Mouse (Mus musculus) forebrain, embryonic 10.5 days (tissue): ENCODE data around the gene Iqgap1. TPM values are rescaled to one million over a fixed set of nuclear protein-coding genes. Genes with fewer than 3 reads are reported as not detected.

Source experiments
- DNase-seq: peaks from one replicate; pipeline ENCODE4 v3.0.0-alpha.2; 2017; ENCODE audit warnings: low spot score; ENCODE audit errors: extremely low spot score
- H3K27ac ChIP-seq: fragments of 300-500 bp; sonication (generic); 2 replicates; pipeline ENCODE4 v1.5.1; 2016; ENCODE audit warnings: mild to moderate bottlenecking
- H3K27me3 ChIP-seq: fragments of 300-500 bp; sonication (generic); 2 replicates; pipeline ENCODE4 v1.6.1; 2016; ENCODE audit warnings: mild to moderate bottlenecking; ENCODE audit not compliant: poor library complexity, severe bottlenecking
- H3K36me3 ChIP-seq: fragments of 300-500 bp; sonication (generic); replicated peaks from 2 replicates; pipeline ENCODE4 v1.6.1; 2016; ENCODE audit warnings: mild to moderate bottlenecking, moderate library complexity
- H3K4me1 ChIP-seq: fragments of 300-500 bp; sonication (generic); 2 replicates; pipeline ENCODE4 v1.6.1; 2016
- H3K4me3 ChIP-seq: fragments of 300-500 bp; sonication (generic); 2 replicates; pipeline ENCODE4 v1.5.1; 2016; ENCODE audit warnings: mild to moderate bottlenecking, moderate library complexity
- H3K9me3 ChIP-seq: fragments of 300-500 bp; sonication (generic); 2 replicates; pipeline ENCODE4 v1.6.1; 2016; ENCODE audit warnings: mild to moderate bottlenecking, moderate library complexity
- WGBS: fragments of 180-500 bp; shearing (Covaris S2); methylation state at CpG from one replicate; pipeline ENCODE4 v1.1.7; 2016; 5-methylcytosine and 5-hydroxymethylcytosine counted together
- polyA plus RNA-seq: library from polyadenylated mRNA; unstranded; fragments of >200 nt; fragmentation: Nextera tagmentation; extraction: Ambion mirVana; gene quantifications from 2 replicates; pipeline ENCODE4 v1.2.1, GENCODE M21; 2016

Gene Iqgap1
- polyA plus RNA-seq, 1 experiment from 2014 or later: 29.1 TPM

- Histone ChIP-seq H3K4me3 (no peak overlapping the region), H3K4me1 (peaks cover 16% of the 10 kb centered on the region), H3K36me3 (peaks cover 5% of the 10 kb centered on the region), H3K9me3 (peaks cover under 1% of the 10 kb centered on the region; the same call in 1 of the 2 replicates), H3K27me3 (no peaks in the 10 kb centered on the region), H3K27ac (no peak overlapping the region)
- no peak for DNase-seq
- WGBS: 91% methylated on average over 7 of the region's 7 CpGs
Observed at GRCm38 (mm10) chr7:80788002-80788401, 37.8 kb downstream of the Iqgap1 start.

- H3K9me3 ChIP-seq: no peaks in the 10 kb centered on the region
Observed at GRCm38 (mm10) chr7:80786746-80787145, 39.0 kb downstream of the Iqgap1 start.

GRCm38 (mm10) chr7:80783841-80784240 is 41.9 kb downstream of the Iqgap1 start:
- Histone ChIP-seq H3K9me3 (no peaks in the 10 kb centered on the region), H3K4me1 (peaks cover 31% of the 10 kb centered on the region), H3K27me3 (no peaks in the 10 kb centered on the region), H3K4me3 (no peak overlapping the region), H3K27ac (no peak overlapping the region), H3K36me3 (no peaks in the 10 kb centered on the region)
- WGBS: 89% methylated on average over 5 of the region's 5 CpGs
- no peak for DNase-seq

More at GRCm38 (mm10) chr7:80786746-80787145, 39.0 kb downstream of the Iqgap1 start:
- no peaks in the 10 kb centered on the region for H3K36me3 ChIP-seq
- 83% methylated on average over 6 of the region's 6 CpGs for WGBS
- DNase-seq: no peak
- H3K4me3 ChIP-seq: no peak overlapping the region
- H3K27ac ChIP-seq: no peak overlapping the region
- H3K27me3 ChIP-seq: no peaks in the 10 kb centered on the region
- peaks cover 24% of the 10 kb centered on the region for H3K4me1 ChIP-seq

GRCm38 (mm10) chr7:80782155-80783109 is 43.3 kb downstream of the Iqgap1 start:
- H3K36me3 ChIP-seq: no peaks in the 10 kb centered on the region
- H3K27ac ChIP-seq: no peak overlapping the region
- no peaks in the 10 kb centered on the region for H3K9me3 ChIP-seq
- no peak for DNase-seq
- peaks cover 31% of the 10 kb centered on the region for H3K4me1 ChIP-seq
- 85% methylated on average over 17 of the region's 17 CpGs for WGBS
- no peak overlapping the region for H3K4me3 ChIP-seq
- no peaks in the 10 kb centered on the region for H3K27me3 ChIP-seq

GRCm38 (mm10) chr7:80781444-80782120 is 44.2 kb downstream of the Iqgap1 start:
- H3K9me3 ChIP-seq: no peaks in the 10 kb centered on the region

GRCm38 (mm10) chr7:80778958-80779669 is 46.7 kb downstream of the Iqgap1 start:
- peaks cover 27% of the 10 kb centered on the region for H3K4me1 ChIP-seq
- H3K27ac ChIP-seq: peak overlapping the region; percentile 30; the same call in 1 of the 2 replicates
- H3K36me3 ChIP-seq: no peaks in the 10 kb centered on the region
- no peak for DNase-seq
- no peaks in the 10 kb centered on the region for H3K27me3 ChIP-seq
- no peaks in the 10 kb centered on the region for H3K9me3 ChIP-seq
- no peak overlapping the region for H3K4me3 ChIP-seq
- WGBS: 84% methylated on average over 12 of the region's 12 CpGs

More at GRCm38 (mm10) chr7:80781444-80782120, 44.2 kb downstream of the Iqgap1 start:
- Histone ChIP-seq H3K27ac (peak overlapping the region; percentile 42; the same call in 1 of the 2 replicates), H3K27me3 (no peaks in the 10 kb centered on the region), H3K36me3 (no peaks in the 10 kb centered on the region), H3K4me3 (no peak overlapping the region), H3K4me1 (peaks cover 31% of the 10 kb centered on the region)
- WGBS: 78% methylated on average over 9 of the region's 9 CpGs
- no peak for DNase-seq

GRCm38 (mm10) chr7:80778376-80778775 is 47.4 kb downstream of the Iqgap1 start:
- H3K9me3 ChIP-seq: no peaks in the 10 kb centered on the region
- DNase-seq: no peak
- H3K27me3 ChIP-seq: no peaks in the 10 kb centered on the region
- no peaks in the 10 kb centered on the region for H3K36me3 ChIP-seq
- H3K4me1 ChIP-seq: peaks cover 24% of the 10 kb centered on the region
- H3K27ac ChIP-seq: no peak overlapping the region
- H3K4me3 ChIP-seq: no peak overlapping the region
- WGBS: 95% methylated on average over 6 of the region's 6 CpGs

- H3K36me3 ChIP-seq: no peaks in the 10 kb centered on the region
- H3K4me3 ChIP-seq: no peak overlapping the region
- WGBS: 89% methylated on average over 8 of the region's 8 CpGs
- H3K4me1 ChIP-seq: peaks cover 18% of the 10 kb centered on the region
- H3K27ac ChIP-seq: no peak overlapping the region
- H3K9me3 ChIP-seq: no peaks in the 10 kb centered on the region
- no peak for DNase-seq
- no peaks in the 10 kb centered on the region for H3K27me3 ChIP-seq
Observed at GRCm38 (mm10) chr7:80777151-80777550, 48.6 kb downstream of the Iqgap1 start.

- no peaks in the 10 kb centered on the region for H3K27me3 ChIP-seq
- no peaks in the 10 kb centered on the region for H3K36me3 ChIP-seq
- no peaks in the 10 kb centered on the region for H3K9me3 ChIP-seq
- H3K4me3 ChIP-seq: no peak overlapping the region
- H3K27ac ChIP-seq: no peak overlapping the region
- no peak for DNase-seq
- WGBS: 98% methylated on average over 3 of the region's 3 CpGs
- peaks cover 8% of the 10 kb centered on the region for H3K4me1 ChIP-seq
Observed at GRCm38 (mm10) chr7:80776090-80776489, 49.7 kb downstream of the Iqgap1 start.

GRCm38 (mm10) chr7:80775448-80775904 is 50.3 kb downstream of the Iqgap1 start:
- no peaks in the 10 kb centered on the region for H3K9me3 ChIP-seq
- no peak overlapping the region for H3K4me3 ChIP-seq
- DNase-seq: no peak
- H3K27ac ChIP-seq: no peak overlapping the region
- H3K36me3 ChIP-seq: no peaks in the 10 kb centered on the region
- peaks cover 6% of the 10 kb centered on the region; the same call in 1 of the 2 replicates for H3K4me1 ChIP-seq
- no peaks in the 10 kb centered on the region for H3K27me3 ChIP-seq
- 92% methylated on average over 10 of the region's 10 CpGs for WGBS

GRCm38 (mm10) chr7:80774615-80775447 is 50.9 kb downstream of the Iqgap1 start:
- no peak overlapping the region for H3K4me3 ChIP-seq
- H3K27me3 ChIP-seq: no peaks in the 10 kb centered on the region
- H3K27ac ChIP-seq: no peak overlapping the region
- no peaks in the 10 kb centered on the region for H3K9me3 ChIP-seq
- H3K4me1 ChIP-seq: peaks cover 6% of the 10 kb centered on the region; the same call in 1 of the 2 replicates
- no peaks in the 10 kb centered on the region for H3K36me3 ChIP-seq
- no peak for DNase-seq
- WGBS: 94% methylated on average over 15 of the region's 15 CpGs
